ENCODE assay signal across 16 mouse cellular contexts in genomic region chr9:96219114-96219669, GRCm38 (mm10). TPM values are rescaled to one million over a fixed set of nuclear protein-coding genes. Genes with fewer than 3 reads are reported as not detected.
A peak's percentile ranks its signal among the peaks of the same experiment; 100 is the strongest.
DNase-seq lines count a peak whose midpoint lies in the region; ATAC-seq and TF ChIP-seq lines count a peak whose summit lies in the region.
"Had no signal": no experiment of that assay in that cellular context is flagged by ENCODE, and none has a peak within 500 bp of the region (broad histone marks: within the 10 kb centered on the region; RNA-seq: fewer than 3 reads in every experiment).

No protein-coding gene starts in this region.

- no peak for TF ChIP-seq POLR2A in brain, embryonic 14.5 days (IDR thresholded peaks at IDR 0.05; ENCODE audit: borderline replicate concordance, extremely low read depth, insufficient read depth, insufficient read length, poor library complexity, severe bottlenecking)

- no peak overlapping the region for H3K4me3 ChIP-seq in forebrain, embryonic 15.5 days
- H3K4me3 ChIP-seq in forebrain, embryonic 12.5 days (replicated peaks): no peak overlapping the region
- H3K4me3 ChIP-seq in hindbrain, embryonic 14.5 days (replicated peaks; ENCODE audit: low read length): no peak overlapping the region
- H3K4me3 ChIP-seq: heart, embryonic 10.5 days; neural tube, embryonic 12.5 days had no signal

- H3K9me3 ChIP-seq in forebrain, embryonic 15.5 days: no peaks in the 10 kb centered on the region
- H3K9me3 ChIP-seq in forebrain, embryonic 12.5 days: no peaks in the 10 kb centered on the region
- H3K9me3 ChIP-seq in hindbrain, embryonic 14.5 days (ENCODE audit: control insufficient read depth, low read length): no peaks in the 10 kb centered on the region
- H3K9me3 ChIP-seq: G1E; heart, embryonic 10.5 days; neural tube, embryonic 12.5 days had no signal

- no peaks in the 10 kb centered on the region for H3K27me3 ChIP-seq in forebrain, embryonic 15.5 days
- no peaks in the 10 kb centered on the region for H3K27me3 ChIP-seq in forebrain, embryonic 12.5 days
- no peaks in the 10 kb centered on the region for H3K27me3 ChIP-seq in hindbrain, embryonic 14.5 days (ENCODE audit: control insufficient read depth, insufficient read depth, low read length)
- H3K27me3 ChIP-seq: neural tube, embryonic 12.5 days had no signal

- WGBS in forebrain, embryonic 15.5 days: 47% methylated on average over 2 of the region's 2 CpGs
- WGBS in forebrain, embryonic 12.5 days: 65% methylated on average over 2 of the region's 2 CpGs
- WGBS in hindbrain, embryonic 14.5 days: 38% methylated on average over 2 of the region's 2 CpGs

- peak; percentile 82 for ATAC-seq in forebrain, embryonic 15.5 days (replicated peaks)
- ATAC-seq in forebrain, embryonic 12.5 days (ENCODE audit: low FRiP score): no peak
- ATAC-seq in hindbrain, embryonic 14.5 days (ENCODE audit: low FRiP score): no peak
- 0 out of 2 replicates have a peak, but pooled peaks have one; percentile 31 for ATAC-seq in megakaryocyte progenitor cell, adult 5-6 weeks (replicated peaks; ENCODE audit: poor library complexity)
- ATAC-seq: intestine, postnatal 0 days; midbrain, embryonic 16.5 days had no signal

- H3K4me2 ChIP-seq in forebrain, embryonic 15.5 days (replicated peaks): no peak overlapping the region
- no peak overlapping the region for H3K4me2 ChIP-seq in forebrain, embryonic 12.5 days
- no peak overlapping the region for H3K4me2 ChIP-seq in hindbrain, embryonic 14.5 days (replicated peaks)
- H3K4me2 ChIP-seq: neural tube, embryonic 12.5 days had no signal

- H3K36me3 ChIP-seq in forebrain, embryonic 15.5 days: no peaks in the 10 kb centered on the region
- no peaks in the 10 kb centered on the region for H3K36me3 ChIP-seq in forebrain, embryonic 12.5 days (replicated peaks)
- no peaks in the 10 kb centered on the region for H3K36me3 ChIP-seq in hindbrain, embryonic 14.5 days (replicated peaks; ENCODE audit: control insufficient read depth, insufficient read depth)
- H3K36me3 ChIP-seq: neural tube, embryonic 12.5 days had no signal

- H3K4me1 ChIP-seq in forebrain, embryonic 15.5 days: peaks cover 17% of the 10 kb centered on the region
- no peaks in the 10 kb centered on the region for H3K4me1 ChIP-seq in forebrain, embryonic 12.5 days
- no peaks in the 10 kb centered on the region for H3K4me1 ChIP-seq in hindbrain, embryonic 14.5 days (replicated peaks; ENCODE audit: control insufficient read depth, insufficient read depth, low read length)
- H3K4me1 ChIP-seq: heart, embryonic 10.5 days; neural tube, embryonic 12.5 days had no signal

- TF ChIP-seq CTCF in brain, embryonic 14.5 days (IDR thresholded peaks at IDR 0.05; ENCODE audit: borderline replicate concordance, extremely low read depth, insufficient read depth, insufficient read length): no peak

- 0 out of 2 replicates have a peak overlapping the region, but pooled peaks have one; percentile 21 for H3K27ac ChIP-seq in forebrain, embryonic 15.5 days (replicated peaks)
- no peak overlapping the region for H3K27ac ChIP-seq in forebrain, embryonic 12.5 days
- H3K27ac ChIP-seq in hindbrain, embryonic 14.5 days: no peak overlapping the region
- H3K27ac ChIP-seq: heart, embryonic 10.5 days; neural tube, embryonic 12.5 days had no signal

- peak; percentile 90 for DNase-seq in brain, embryonic 14.5 days (ENCODE audit: low read depth)
- DNase-seq in hindbrain, embryonic 14.5 days (ENCODE audit: low spot score): peak; percentile 48
- no peak for DNase-seq in right cerebral cortex, postnatal 4 days
- no peak for DNase-seq in heart, adult 18-20 months
- no peak for DNase-seq in gastrocnemius, adult 8-10 months (ENCODE audit: low spot score in 2 of 2)
- DNase-seq: cerebellum, adult 11 months; gastrocnemius, postnatal 14 days; kidney, postnatal 25 days had no signal

- no peak overlapping the region for H3K9ac ChIP-seq in forebrain, embryonic 15.5 days (replicated peaks)
- no peak overlapping the region for H3K9ac ChIP-seq in forebrain, embryonic 12.5 days
- no peak overlapping the region for H3K9ac ChIP-seq in hindbrain, embryonic 14.5 days
- H3K9ac ChIP-seq: neural tube, embryonic 12.5 days had no signal

RNA-seq across cellular contexts. Expression of gene Tfdp2, which starts 23.1 kb away (rescaled TPM):
- 34.7 and 36.9 TPM in 2 replicates for polyA plus RNA-seq in forebrain, embryonic 15.5 days (2015; fragmentation: Nextera tagmentation; extraction: Ambion mirVana)
- polyA plus RNA-seq in forebrain, embryonic 12.5 days (2016; fragmentation: Nextera tagmentation; extraction: Ambion mirVana): 71.3 and 75.2 TPM in 2 replicates
- 16.0 and 18.3 TPM in 2 replicates for polyA plus RNA-seq in brain, embryonic 14.5 days (2012; rRNA removed)
- polyA plus RNA-seq in hindbrain, embryonic 14.5 days (2014; fragmentation: Nextera tagmentation; extraction: Ambion mirVana): 21.1 and 24.4 TPM in 2 replicates
- 25.2 and 26.1 TPM in 2 replicates for total RNA-seq in megakaryocyte progenitor cell, adult 5-6 weeks (2015)
- 35.0 and 36.6 TPM in 2 replicates for total RNA-seq in megakaryocyte progenitor cell, adult 5-6 weeks (2017)
- 10 to 100 TPM; 75.3 to 89.2 TPM for total RNA-seq in heart, adult 18-20 months (2021)
- 10 to 100 TPM; 46.1 to 71.6 (median 48.1) TPM for total RNA-seq in gastrocnemius, adult 8-10 months (2022)

Comparison
In these comparisons a context has a peak if more than half of its experiments do, and no peak if none do; other contexts are left out.
1. ATAC-seq: peak in forebrain, embryonic 15.5 days (single experiment) and megakaryocyte progenitor cell, adult 5-6 weeks (single experiment); none in forebrain, embryonic 12.5 days (single experiment) and hindbrain, embryonic 14.5 days (single experiment).
2. DNase-seq: peak in brain, embryonic 14.5 days (single experiment) and hindbrain, embryonic 14.5 days (single experiment); none in right cerebral cortex, postnatal 4 days (single experiment), heart, adult 18-20 months (0 of 2) and gastrocnemius, adult 8-10 months (0 of 2).